Mouse (Mus musculus) cerebellum, adult 2 months (tissue): ENCODE results near the gene Dvl2.

ENCODE experiments used
- CTCF ChIP-seq: fragments of 200-500 bp; IDR thresholded peaks from 2 replicates; pipeline ENCODE4 v1.5.1; 2011; ENCODE audit warnings: low read depth, mild to moderate bottlenecking, control low read depth, low read length, moderate library complexity, borderline replicate concordance; ENCODE audit not compliant: insufficient read depth
- POLR2A ChIP-seq: fragments of 200-500 bp; IDR thresholded peaks from 2 replicates; pipeline ENCODE4 v1.6.1; 2011; ENCODE audit warnings: low read length, control low read depth, borderline replicate concordance; ENCODE audit not compliant: insufficient read depth

DNA sequence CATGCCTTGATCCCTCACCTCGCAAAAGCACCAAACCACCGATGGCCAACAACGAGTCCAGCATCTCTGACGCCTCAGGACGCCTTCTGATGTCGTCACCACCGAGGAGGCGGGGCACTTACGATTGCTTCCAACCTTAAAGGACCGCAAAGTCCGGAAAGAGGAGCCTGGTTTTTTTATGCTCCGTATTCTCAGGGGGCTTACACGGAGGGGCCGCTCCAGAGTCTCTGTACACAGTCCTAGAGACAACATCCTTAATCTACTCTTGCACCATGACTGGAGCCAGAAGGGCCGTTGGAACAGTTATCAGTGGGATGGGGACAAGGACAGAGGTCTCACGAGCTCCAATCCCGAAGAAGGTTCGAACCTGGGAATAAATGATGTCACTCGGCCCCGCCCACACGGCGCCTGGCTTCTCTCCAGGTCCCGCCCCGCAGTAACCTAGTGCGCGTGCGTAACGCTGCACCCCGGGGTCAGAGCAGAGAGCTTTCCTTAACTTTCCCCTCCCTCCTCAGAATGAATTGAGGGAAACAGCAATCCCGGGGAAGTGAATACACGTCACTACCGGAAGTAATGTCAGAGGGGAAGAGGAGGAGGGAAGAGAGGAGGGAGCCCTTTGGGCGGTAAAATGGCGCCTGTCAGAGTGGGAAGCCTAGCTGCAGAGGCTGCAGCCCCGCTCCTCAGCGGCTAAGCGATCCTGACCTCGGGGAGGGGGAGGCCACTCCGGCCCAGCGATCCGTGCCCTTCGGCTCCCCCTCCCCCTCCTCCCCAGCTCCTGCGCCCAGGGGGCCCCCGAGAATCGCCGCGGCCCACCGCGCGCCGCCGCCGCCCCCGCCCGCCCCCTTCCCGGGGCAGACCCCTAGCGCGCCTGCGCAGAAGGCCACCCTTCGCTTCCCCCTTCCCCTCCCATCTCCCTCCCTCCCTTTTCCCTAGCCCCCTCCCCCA lies 19.9 kb upstream of the Dvl2 start:
- TF ChIP-seq CTCF (no peak), POLR2A (peak; percentile 88)
